Mouse (Mus musculus) cerebellum, postnatal 10 days (tissue): Measurements from ENCODE around the gene Sars2.
"Not testable (repeated sequence)": the region's sequence is repeated elsewhere in the genome, so short reads cannot be mapped to it uniquely, and the experiment has no call there.

ENCODE experiments used
- DNase-seq, 2 experiments: peaks; one replicate each; pipeline ENCODE4 v3.0.0; 2021; ENCODE audit warnings: mixed read lengths in 2 of 2

Sars2 gene

GRCm38 (mm10) chr7:28741709-28742438 is at the start of gene Sars2, which contains the start of gene Mrps12:
Sars2 (plus strand) TSS chr7:28741992.
Mrps12 (minus strand) TSS chr7:28741820.
- peak; percentile 95 to 96 for DNase-seq

GRCm38 (mm10) chr7:28692545-28693320 is 49.1 kb upstream of the Sars2 start, which contains the start of gene Fbxo27:
Fbxo27 (plus strand) TSS chr7:28692849.
- DNase-seq = peak; percentile 79 to 80

DNA sequence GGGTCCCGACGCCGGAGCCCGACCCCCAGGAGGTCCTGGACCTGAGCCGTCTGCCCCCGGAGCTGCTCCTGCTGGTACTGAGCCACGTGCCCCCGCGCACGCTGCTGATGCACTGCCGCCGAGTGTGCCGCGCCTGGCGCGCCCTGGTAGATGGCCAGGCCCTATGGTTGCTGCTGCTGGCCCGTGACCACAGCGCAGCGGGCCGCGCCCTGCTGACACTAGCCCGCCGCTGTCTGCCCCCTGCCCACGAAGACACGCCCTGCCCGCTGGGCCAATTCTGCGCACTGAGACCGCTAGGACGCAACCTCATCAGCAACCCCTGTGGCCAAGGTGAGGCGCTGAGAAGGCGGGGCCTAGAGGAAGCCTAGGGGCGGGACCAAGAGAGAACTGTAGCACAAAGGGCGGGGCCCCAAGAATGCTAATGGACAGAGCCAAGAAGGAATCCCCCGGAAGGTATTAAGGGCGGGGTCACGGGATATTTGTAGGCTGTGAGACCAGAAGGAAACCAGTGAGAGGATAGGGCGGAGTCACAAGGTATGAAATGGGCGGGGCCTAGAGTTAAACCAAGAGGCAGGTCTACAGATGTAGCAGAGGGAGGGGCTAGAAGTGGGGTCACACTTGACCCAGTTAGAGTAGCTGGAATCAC is 48.3 kb upstream of the Sars2 start:
- DNase-seq = peak; percentile 90 to 91

DNA sequence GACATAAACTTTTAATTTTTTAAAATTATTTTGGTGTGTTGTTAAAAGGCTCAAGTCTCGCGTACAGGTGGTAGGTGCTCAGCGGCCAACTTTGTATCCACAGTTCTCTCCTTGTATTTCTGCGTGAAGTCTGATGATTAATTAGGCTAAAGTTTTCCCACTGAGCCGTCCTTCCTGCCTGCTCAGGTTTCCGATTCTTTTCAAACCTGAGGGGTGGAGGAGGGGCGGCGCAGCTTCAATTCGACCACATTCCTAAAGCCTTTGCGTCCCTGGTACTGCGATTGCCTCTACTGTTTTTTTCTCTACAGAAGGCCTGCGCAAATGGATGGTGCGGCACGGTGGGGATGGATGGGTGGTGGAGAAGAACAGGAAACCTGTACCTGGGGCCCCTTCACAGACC is 47.4 kb upstream of the Sars2 start:
- DNase-seq = peak in 1 of 2 experiments; percentile 20

GRCm38 (mm10) chr7:28694966-28695511 is 46.8 kb upstream of the Sars2 start:
- no peak for DNase-seq

DNA sequence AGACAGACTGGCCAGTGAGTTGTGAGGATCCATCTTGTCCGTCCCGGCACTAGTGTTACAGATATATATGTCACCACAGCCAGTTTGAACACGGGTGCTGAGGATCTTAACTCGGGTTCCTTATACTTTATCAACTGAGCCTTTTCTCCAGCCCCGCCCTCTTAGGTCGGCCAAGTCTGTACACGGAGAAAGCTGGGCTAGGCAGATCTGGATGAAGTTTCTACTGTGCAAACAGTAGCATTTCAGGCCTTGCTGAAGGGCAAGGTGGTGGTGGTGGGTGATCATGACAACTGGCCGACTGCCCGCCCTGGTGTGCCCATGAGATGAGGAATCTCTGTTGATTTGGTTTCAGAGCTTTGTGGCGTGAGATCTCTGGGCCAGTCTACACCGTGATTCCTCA is 44.5 kb upstream of the Sars2 start:
- no peak for DNase-seq

GRCm38 (mm10) chr7:28700269-28700668 is 41.5 kb upstream of the Sars2 start:
- no peak for DNase-seq

DNA sequence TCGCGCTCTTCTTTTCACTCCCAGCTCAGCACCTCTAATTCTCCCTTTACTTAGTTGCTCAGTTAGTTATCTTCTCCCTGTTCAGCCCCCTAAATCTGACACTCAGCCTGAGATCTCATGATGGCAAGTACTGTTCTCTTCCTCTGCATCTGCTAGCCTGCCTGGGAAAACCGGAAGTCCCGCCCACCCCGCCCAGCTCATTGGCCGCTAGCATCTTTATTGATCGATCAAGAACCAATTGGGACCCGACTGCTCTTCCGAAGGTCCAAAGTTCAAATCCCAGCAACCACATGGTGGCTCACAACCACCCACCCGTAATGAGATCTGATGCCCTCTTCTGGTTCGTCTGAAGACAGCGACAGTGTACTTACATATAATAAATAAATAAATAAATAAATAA is 40.5 kb upstream of the Sars2 start:
- DNase-seq = not testable (repeated sequence)

- DNase-seq = no peak
These were observed 39.1 kb upstream of the Sars2 start for GRCm38 (mm10) chr7:28702601-28703143.

GRCm38 (mm10) chr7:28709454-28709853 is 32.3 kb upstream of the Sars2 start:
- no peak for DNase-seq

DNA sequence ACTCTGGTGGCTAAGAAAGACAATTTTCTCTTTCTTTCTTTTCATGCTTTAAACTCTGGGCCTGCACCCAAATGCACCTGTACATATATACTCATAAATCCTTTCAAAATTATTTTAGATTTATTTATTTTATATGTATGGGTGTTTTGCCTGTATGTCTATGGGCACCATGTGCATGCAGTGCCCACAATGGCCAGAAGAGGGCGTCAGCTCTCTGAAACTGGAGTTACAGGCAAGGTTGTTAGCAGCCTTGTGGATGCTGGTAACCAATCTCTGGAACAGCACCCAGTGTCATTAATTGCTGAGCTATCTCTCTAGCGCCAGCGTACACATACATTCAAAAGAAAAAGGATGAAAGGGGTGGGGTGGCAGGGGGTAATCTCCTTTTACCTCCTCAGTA is 30.8 kb upstream of the Sars2 start:
- DNase-seq = peak in 1 of 2 experiments; percentile 27

DNA sequence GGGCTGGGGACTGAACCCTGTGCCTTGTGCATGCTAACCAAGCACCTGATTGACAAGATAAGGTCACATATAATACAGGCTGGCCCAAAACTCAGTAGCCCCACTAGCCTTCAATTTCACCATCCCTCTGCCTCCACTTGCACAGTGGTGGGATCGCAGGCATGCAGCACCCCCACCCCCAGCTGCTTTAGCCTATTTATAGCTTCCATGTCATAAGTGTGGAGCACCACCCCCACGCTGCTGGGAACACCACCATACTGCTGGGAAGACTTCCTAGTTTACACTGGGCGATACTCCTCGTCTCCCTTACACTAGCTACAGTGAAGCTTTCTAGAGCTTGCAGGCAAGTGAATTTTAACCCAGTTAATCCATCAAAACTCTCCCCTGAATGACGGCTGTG is 27.1 kb upstream of the Sars2 start:
- DNase-seq = no peak

DNA sequence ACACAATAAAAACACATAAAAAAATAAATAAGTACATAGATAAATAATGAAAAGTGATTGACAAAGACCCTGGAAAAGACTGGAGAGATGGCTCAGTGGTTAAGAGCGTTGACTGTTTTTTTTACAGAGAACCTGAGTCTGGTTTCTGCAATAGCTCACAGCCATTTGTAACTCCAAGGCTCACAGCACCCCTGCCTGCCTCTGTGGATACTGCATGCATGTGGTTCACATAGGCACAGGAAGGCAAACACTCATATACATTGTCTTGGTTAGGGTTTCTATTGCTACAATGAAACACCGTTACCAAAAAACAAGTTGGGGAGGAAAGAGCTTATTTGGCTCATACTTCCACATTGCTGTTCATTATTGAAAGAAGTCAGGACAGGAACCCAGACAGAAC is 26.2 kb upstream of the Sars2 start:
- DNase-seq = no peak

- DNase-seq = peak; percentile 61 to 66
These were observed 25.1 kb upstream of the Sars2 start, which contains the start of gene Fbxo17 for GRCm38 (mm10) chr7:28716590-28717281. Fbxo17 (plus strand) TSS chr7:28716804.

DNA sequence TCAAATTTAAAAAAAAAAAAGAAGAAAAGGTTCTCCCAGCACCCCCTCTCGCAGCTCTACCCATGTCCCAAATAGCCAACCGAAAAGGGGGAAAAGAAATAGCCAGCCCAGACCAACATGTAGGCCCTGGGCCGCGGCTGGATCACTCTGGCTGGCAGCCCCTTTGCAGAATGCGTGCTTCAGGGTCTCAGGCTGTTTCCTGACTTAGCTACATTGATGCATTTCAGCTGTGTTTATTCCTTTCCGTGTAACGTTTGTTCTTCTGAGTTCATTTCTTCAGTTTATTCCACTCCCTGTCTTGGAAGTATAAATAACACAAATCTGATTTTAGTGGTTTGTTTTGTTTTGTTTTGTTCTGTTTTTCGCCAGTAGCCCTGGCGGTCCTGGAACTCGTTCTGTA is 24.1 kb upstream of the Sars2 start:
- DNase-seq = no peak

DNA sequence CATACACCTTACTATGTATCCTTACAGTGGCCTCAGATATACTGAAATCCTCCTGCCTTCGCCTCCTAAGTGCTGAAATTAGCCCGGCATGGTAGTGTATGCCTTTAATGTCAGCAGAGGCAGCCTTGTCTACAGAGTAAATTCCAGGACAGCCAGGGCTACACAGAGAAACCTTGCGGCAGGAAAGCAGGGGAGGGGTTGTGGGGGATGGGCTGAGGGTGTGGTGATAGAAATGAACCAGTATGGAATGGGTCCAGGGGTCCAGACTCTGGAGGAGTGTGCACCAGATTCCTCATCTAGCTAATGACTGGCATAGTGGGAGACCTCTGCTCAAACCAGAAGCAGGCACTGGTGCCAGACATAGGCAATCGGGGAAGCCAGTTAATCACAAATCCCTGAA is 22.6 kb upstream of the Sars2 start:
- DNase-seq = no peak

GRCm38 (mm10) chr7:28719650-28720049 is 22.1 kb upstream of the Sars2 start:
- DNase-seq = no peak

DNA sequence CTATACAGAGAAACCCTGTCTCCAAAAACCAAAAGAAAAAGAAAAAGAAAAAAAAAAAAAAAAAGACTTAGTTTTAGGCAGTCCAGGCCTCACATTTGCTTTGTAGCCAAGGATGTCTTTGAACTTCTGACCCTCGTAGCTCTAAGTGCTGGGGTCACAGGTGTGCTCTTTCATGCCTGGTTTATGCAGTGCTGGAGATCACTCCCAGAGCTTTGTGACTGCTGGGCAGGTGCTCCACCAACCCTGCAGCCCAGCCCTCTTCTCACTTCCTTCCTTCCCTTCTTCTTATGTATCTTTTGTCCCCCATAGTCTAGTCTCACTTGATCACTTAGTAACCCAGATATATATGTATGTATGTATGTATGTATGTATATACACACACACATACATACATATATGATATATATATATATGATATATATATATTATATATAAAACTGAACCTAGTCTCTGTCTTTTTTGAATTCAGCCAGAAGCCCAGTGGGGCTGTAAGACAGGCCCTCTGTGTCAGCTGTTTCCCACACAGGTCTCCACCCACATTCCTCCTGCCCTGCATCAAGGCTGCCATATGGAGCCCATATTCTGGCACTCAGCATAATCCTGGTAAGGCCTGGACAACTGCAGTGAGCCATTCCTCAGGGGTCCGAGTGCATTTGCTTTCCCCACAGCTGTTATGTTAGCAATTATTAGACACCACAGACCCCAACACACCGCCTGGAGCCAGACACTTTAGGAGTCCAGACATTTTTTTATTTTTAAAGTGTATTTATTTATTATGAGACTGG is 20.8 kb upstream of the Sars2 start:
- peak; percentile 39 to 53 for DNase-seq

DNA sequence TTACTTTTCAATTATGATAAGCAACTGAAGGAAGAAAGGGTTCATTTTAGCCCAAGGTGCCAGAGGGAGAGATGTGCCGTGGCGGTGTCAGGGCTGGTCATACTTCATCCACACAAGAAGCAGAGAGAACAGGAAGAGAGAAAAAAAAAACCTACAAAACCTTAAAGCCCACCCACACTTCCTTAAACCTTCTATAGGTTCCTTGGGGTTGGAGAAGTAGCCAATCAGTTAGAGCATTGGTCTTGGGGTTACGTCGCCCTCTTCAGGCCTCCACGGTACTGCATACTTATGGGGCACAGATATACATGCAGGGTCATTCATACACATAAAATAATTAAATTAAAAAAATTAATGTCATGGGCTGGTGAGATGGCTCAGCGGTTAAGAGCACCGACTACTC is 19.7 kb upstream of the Sars2 start:
- DNase-seq = no peak

DNA sequence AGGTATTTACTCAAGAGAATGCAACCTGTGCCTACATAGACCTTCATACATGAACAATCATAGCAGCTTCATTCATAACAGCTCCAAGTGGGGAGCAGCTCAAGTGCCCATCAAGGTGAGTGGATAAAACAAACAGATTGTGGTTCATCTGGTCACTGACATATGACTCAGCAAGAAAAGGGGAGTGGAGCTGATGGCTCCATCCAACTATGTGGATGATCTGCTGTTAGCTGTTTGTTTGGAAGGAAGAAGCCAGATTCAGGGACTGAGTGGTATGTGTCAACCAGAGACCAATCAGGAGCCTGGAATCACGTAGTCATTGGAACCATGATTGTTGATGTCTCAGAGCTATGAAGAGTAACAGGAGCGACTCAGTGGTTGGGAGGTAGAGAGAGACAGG is 17.2 kb upstream of the Sars2 start:
- no peak for DNase-seq

DNA sequence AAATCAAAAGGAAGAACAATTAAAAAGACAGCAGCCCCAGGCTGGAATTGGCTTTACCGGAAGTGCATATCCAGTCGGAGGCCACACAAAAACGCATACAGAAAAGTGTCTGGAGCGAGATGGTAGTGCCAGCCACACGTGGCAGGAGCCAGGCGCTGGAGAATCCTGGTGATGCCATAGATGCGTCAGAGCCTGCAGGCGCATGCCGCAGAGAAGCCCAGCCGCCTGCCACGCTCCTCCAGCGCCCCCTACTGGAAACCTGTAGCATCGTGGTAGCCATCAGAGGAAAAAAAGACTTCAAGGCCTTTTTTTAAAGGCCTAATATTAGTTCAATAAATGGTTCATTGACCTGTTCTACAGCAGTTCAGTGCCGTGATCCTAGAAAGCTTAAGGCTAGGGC is 15.2 kb upstream of the Sars2 start:
- peak; percentile 92 to 95 for DNase-seq
